Mouse (Mus musculus) gastrocnemius, postnatal 25 days (tissue): ENCODE measurements around the gene Aptx. TPM values are rescaled to one million over a fixed set of nuclear protein-coding genes. Genes with fewer than 3 reads are reported as not detected.

ENCODE experiments used
- DNase-seq: peaks from one replicate; pipeline ENCODE4 v3.0.0; 2022
- long read RNA-seq, 2 experiments: library from polyadenylated mRNA; stranded (forward); transcript quantifications; one replicate each; pipeline ENCODE4 v2.0.0; 2021
- total RNA-seq, 2 experiments: library from RNA; stranded (reverse); gene quantifications; 1 replicate in 1 of 2; 2 replicates in 1 of 2; pipeline ENCODE4 v1.2.3; 2021

Aptx gene
- 10 to 100 TPM; 13.5 to 14.5 TPM for total RNA-seq
- long read RNA-seq, experiment 1, full-length matches to known transcripts: 5 of 21 reads
- long read RNA-seq, experiment 1, partial matches to known transcripts: 10 of 21 reads
- long read RNA-seq, experiment 1, other reads (novel, unspliced or antisense): 6 of 21 reads
- long read RNA-seq, experiment 2, full-length matches to known transcripts: 5 of 26 reads
- long read RNA-seq, experiment 2, partial matches to known transcripts: 15 of 26 reads
- long read RNA-seq, experiment 2, other reads (novel, unspliced or antisense): 6 of 26 reads

DNA sequence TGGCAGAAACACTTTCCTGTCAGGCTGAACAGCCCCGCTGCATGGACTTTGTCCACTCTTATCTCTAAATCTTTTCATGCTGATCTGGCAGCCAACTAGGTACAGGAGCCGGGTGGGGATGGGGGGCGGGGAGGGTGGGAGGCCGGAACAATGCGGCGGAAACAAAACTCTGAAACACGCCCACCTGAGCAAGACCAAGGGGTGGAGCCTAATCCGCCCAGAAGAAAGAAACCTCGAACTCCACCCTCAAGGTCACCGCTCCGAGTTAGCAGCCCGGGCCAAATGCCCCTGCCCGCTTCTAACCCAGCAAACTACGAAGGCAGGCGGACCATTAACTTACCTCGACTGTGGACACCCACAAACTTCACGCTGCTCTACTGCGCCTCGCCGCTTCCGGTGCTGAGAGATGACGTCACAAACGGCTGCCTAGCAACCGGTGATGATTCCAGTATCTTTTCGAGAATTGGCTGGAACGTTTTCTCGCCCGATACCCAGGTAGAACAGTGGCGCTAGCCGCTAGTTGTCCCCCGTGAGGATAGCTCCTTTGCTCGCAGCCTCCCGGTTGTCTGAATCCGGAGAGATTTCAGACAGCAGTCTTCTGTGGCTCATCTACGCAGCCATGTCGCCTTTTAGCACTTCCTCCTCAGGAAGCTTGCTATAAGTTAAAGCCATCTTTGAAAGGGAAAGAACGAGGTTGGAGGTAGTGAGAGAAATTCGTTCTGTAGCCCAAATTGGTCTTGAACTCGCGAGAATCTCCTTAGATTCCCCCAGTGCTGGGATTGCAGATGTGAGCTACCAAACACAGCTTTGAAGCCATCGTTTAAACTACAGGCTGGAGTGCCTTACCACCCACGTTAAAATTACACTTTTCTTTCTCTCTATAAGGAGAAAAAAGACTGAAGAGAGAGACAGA, at the start of gene Aptx:
Gene Aptx (minus strand): TSS at position 398 of the 913 bp plus-strand sequence.
- DNase-seq: peak; percentile 91

DNA sequence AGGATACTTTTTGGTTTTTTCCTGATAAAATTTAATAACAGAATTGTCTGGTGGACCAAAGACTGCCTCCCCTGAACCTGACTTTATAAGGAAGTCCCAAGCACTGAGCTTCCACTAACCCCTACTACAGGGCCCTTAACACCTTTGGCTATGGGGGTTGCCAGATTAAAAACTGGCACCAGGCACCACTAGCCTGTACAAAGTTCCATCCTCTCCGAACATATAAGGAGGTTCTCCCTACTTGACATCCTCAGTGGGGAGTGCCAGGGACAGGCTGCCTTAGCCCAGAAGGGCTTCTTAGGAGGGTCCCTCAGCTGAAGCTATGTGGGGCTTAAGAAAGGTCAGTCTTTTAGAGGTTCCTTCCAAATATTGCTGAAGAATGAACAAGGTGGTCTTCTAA, 32.4 kb upstream of the Aptx start:
- no peak for DNase-seq

DNA sequence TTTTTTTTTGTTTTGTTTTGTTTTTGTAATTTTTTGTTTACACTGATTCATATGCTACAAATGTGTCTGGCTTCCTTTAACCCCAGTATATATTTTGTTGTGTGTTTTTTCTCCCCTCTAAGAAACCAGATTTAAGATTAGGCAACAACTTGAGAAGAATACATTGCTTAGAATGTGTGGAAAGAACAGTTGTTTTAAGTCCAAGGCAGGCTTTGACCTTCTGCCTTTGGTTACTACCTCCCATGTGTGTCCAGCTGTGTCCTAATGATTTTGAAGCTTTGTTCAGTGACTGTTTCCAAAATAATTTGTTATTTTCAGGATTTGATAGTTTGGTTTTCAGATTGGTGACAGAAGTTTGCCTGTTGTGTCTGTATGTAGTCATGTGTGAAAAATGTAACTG, 28.3 kb upstream of the Aptx start:
- DNase-seq: no peak

DNA sequence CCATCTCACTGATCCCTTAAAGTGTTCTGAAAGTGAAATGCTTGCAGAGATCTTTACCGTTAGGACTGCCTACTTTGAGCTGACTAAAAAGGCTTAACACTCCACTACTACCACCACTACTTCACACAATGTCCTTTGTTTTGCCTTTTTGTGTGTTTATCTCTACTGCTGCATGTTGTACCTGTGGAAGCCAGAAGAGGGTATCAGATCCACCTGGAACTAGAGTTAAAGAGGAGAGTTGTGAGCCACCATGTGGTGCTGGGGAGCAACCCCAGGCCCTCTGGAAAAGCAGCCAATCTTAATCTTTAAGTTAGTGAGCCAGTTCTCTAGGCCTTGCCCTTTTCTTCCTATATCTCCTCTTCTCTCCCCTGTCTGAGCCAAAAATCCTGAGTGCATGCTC, 24.3 kb upstream of the Aptx start:
- DNase-seq: no peak

DNA sequence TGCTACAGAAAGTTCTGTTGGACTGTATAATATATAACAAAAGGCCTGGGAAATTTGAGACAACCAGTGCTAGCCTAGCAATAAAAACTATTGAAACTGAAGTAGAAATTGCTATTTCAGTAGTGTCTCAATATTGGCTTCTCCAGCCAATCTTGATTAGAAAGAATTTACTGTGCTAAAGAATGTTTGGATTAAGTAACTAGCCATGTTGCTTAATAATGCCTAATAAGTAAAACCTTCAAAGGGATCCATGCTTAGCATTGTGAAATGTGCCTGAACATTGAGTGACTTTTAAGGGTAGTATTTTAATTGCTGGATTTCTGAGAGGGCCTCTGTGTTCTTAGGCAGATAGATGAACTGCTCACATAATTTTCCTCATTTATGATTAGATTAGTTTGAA, 22.6 kb upstream of the Aptx start:
- no peak for DNase-seq

DNA sequence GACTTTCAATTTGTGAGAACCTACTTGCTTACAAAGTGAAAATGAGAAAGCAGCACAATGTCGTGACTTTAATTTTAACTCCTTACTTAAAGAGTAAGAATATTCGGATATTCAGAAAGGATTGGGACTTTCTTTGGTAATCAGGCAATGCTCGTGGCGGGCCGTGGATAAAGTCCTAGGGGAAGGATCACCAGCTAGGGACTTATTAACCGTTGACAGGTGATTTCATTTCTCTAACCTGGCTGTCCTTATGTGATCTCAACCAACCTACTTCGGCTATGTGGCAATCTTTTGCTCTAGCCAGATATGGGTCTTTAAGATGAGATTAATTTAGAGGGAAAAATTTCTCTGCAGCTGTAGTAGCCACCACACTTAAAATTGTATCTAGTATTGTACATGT, 22.1 kb upstream of the Aptx start:
- DNase-seq: no peak

DNA sequence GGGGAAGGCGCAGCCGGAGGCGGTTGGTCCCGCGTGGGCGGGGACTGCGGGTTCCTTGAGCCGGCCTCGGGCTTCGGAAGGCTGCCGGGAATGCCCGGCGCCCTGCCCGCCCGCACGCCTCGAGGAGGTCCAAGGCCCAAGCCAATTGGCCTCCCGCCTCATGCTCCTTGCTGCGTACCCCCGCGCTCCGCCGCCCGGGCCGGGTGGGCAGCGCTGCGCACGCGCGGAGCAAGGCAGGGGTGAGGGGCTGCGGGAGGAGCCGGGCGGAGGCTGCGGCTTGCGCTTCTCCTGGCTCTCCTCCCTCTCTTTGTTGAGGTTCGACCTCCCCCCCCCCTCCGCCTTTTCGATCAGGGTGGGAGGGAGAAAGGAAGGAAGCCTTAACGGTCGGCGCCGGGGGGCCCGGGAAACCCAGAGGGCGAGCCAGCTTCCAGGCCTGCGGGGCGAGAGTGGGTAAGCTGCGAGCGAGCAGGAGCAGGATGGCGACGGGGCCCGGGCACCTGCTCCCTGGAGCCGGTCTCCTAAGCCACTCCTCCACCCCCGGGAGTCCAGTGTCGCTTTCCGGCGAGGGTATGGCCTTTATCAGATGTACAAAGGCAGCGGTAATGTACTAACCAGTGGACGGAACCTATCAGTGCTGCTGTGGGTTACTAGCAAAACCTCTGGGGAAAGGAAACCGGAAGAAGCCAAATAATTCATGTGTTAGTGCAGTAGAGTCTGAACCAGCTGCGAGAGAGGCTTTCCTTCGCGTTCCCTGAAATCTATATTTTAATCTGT, 19.9 kb upstream of the Aptx start:
- peak; percentile 80 for DNase-seq

DNA sequence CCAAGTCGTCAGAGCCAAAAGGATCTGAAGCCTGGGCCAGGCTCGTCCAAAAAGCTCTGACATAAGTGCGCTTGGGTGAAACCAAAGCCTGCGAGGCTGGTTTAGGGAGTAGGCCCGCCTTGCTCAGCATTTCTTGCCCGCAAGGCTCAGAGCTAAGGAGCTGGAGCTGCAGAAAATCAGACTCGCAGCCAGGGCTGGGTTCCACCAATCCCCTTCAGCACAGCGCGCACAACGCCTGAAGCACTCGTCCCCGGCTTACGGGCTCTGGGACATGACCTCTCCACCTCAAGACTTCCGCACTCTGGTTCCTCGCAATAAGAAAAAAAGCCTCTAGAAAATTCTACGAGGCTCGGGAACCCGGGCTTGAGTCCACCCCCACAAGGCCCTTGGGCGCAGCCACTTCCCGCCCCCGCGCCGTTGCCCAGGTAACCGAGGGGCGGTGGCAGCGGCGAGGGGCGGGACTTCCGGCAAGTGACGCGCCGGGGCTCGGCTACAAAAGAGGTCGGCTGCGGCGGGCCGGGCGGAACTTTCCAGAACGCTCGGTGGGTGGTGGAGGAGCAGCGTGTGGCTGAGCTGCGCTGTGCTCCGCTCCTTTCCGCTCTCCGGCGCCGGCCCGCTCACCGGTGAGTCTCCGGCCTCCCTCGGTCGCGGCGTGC, 19.1 kb upstream of the Aptx start, which contains the start of gene Dnaja1:
Gene Dnaja1 (plus strand): TSS at position 140 of the 656 bp plus-strand sequence.
- peak; percentile 95 for DNase-seq

DNA sequence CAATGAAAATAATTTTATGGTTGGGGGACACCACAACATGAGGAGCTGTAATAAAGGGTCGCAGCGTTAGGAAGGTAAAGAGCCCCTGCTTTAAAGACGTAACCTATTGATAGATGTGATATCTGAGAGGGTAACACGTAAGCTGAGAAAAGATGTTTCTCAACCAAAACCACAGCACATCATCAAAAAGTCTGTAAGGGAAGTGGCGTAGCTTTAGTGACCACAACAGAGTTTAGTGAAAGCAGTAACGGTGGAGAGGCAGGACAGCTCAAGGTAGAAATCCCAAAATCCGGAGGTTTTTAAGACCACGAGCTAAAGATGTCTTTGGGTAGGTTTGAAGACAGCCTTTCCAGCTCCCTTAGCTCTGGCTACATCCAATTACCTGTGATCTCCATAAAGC, 17.9 kb upstream of the Aptx start:
- no peak for DNase-seq

DNA sequence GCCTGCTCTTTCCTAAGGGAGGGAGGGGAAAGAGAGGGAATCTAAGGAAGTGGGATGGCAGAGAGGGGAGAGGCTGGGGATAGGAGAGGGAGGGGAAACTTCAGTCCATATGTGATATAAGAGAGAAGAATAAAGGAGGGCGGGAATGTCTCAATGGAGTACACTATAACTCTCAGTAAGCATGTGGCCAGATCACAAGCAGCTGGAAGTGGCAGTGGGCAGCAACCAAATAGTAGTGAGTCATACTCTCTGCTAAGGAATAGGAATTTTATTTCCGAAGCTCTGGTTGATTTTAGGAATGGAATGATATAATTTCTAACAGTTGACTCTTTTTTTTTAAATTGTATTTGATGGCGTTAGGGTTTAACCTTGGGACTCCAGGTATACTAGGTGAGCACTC, 14.1 kb upstream of the Aptx start:
- DNase-seq: no peak

DNA sequence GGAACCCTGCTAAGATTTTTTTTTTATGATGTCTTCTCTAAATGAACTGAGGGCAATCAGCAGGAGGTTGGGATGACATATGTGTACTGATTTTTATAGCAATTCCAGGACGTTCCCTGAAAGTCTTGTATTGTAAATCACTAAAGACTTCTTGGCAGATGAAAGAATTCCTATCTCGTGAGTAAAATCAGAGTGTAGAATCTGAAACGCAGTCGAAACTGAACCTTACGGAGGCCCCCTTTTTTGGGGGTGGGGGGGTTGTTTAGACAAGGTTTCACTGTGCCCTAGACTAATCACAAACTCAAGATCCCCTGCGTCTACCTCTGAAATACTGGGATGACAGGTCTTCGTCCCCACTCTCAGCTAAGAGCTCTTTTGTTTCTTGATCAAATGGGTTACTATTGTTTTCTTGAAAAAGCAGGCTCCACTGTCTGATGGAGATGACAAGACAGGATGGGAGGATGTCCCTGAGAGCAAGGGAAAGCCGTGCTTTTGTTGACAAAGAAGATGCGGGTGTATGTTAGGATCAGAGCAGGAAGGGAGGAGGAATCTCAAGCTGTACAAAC, 799 bp upstream of the Aptx start:
- no peak for DNase-seq

DNA sequence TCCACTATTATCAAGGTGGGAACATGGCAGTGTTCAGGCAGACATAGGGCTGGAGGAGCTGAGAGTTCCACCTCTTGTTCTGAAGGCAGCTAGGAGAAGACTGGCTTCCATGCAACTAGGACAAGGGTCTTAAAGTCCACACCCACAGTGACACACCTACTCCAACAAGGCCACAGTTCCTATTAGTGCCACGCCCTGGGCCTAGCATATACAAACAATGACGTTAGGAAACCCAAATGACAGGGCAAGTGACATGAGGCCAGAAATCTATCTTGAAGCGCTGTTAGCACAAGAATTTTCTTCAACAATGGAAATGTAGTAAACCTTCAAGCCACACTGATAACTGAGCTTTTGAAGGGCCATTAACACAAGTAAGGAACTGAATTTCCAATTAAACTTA, 1.2 kb downstream of the Aptx start:
- no peak for DNase-seq

DNA sequence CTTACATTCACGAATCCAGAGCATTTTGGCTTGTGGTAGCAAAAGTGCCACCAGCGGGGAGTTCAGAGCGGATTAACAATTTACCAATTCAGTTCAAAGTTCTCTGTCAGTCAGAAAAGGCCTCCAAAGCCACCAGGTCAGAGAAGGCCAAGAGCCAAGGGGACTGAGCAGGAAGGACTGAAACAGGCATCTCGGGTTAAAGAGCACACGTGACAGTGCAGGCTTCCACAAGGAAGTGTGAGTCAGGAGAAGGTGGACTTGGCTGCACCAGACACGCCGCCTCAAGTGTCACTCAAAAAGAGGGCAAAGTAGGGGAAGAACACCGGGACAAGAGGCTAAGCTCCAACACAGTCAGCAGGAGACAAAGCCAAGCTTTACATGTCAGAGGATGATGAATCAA, 2.8 kb downstream of the Aptx start:
- DNase-seq: no peak

DNA sequence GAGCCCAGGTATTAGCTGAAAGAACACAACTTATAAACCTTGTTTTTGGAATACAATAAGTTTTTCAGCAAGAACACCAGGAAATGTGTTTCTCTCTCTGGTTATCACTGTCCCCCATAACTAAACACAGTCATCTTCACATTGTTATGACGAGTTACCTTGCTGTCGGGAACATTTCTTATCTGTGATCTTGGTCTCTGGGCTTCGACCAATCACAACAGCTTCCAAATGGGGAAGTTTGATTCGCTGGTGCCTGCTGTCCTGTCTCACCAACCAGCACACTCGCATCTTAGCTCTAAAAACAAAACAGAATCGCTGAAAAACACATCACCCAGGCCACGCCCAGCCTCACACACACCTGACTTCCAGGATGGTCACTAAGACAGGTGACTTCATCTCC, 5.9 kb downstream of the Aptx start:
- no peak for DNase-seq

DNA sequence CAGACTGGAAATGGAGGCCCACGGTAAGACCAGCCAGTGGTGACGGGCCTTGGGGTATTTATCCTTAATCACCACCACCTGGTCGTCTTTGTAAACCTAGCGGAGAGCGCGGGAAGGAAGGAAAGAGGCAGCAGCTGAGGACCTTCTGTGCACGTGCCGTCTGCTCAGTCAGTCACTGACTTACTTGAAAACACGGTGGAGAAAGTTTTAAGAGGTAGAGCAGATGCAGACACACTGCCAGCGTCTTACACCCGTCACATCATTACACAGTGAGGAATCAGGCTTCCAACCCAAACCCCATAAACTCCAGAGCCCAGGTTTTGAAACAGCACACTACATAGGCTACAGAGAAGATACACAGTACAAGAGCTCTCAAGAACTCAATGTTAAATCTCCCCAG, 11.9 kb downstream of the Aptx start:
- DNase-seq: no peak

DNA sequence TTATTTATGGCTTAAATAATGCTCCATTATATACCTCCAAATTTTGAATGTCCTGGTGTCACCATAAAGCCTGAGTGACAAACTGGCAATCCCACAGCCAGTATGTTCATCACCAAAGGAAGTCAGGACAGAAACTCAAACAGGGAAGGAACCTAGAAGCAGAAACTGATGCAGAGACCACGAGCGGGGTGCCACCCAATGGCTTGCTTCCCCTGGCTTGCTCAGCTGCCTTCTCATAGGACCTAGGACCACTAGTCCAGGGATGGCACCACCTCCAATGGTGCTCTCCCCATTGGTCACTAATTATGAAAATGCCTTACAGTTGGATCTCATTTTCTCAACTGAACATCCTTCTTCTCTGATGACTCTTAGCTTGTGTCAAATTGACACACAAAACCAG, 19.7 kb downstream of the Aptx start:
- DNase-seq: no peak

DNA sequence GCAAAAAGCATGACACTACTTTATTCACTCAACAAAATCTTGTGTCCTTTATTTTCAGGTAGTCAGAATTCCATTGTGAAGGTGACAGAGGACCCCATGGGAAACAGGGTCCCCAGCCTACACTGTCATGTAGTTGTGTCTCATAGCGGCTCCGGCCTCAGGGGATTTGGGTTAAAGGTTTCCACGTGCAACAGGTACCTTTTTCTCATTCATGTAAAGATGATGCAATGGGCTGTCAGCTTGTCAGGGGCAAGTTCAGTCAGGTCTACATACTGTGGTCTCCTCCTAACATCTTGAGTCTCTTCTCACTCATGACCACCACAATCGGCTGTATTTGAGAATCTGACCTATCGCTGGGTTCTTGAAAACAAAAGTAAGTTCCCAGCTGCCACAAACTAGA, 20.6 kb downstream of the Aptx start:
- no peak for DNase-seq

DNA sequence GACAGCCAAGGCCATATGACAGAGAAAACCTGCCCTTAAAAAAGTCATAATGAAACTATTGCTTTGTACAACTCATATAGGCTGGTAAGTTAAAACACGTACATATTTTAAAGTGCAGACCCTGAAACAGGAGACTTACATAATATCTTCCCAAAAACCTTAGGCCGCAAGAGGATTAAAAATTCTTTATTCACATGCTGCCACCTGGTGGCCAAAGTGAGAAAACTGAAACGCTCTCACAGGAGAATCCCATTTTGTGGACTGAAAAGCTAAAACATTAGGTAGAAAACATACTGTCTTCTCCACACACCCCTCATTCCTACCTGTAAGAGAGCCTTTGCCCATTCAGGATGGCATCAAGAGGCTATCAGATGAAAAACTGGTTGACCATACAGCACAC, 21.1 kb downstream of the Aptx start:
- DNase-seq: no peak

DNA sequence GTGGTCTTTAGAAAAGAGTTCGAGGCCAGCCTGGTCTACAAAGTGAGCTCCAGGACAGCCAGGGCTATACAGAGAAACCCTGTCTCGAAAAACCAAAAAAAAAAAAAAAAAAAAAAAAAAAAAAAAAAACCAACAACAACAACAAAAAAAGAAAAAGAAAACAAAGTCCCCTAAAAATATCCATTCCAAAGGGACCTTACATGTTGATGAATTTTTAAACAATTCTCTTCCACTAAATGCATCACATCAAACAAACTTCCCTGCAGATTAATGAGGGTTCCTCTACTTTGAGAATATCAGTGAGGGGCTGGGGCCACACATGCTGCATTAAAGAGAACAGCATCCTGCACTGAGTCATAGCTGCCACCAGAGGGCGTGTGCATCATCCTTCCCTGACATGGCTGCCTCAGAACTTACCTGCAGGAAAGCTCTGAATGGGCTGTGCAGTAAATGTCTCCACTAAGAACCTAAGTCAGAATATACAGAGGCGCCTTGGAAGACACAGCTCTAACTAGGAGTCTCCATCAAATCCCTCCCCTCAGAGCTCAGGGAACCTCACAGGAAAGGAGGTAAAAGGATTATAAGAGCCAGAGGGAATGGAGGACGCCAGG, 22.6 kb downstream of the Aptx start:
- no peak for DNase-seq

DNA sequence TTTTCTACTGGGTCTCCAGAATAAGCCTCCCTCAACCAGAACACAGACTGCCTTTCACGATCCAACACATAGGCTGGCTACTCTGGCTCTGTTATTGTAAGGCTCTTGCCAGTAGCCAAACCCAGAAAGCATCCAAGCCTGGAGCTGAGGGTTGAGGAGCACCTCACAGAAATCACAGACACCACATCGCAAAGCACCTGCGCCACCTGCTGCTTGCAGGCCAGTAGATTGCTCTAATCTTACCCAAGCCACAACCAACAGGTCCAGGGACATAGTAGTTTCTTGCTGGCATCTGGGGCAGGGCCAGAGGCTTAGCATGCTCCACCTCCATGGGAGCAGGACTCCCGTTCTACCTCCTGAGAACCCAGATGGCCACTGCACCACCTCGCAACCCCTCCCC, 25.9 kb downstream of the Aptx start:
- DNase-seq: no peak

DNA sequence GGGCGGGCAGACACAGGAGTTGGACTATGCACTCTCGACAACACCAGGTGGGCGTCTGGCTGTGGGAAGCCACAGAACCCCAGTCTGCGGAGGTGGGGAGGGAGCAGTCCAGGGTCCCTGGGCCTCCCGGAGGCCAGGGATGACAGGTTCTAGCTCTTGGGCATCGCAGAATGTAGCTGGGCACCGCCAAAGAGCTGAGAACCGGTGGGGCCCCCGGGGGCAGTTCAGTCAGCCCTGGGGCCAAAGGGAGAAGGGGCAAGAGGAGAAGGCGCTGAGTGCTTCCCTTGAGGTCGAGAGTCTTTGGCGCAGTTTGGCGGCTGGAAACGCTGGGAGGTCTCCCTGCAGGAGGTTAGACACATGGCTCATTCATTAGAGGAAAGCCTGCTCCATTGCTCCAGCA, 26.7 kb downstream of the Aptx start:
- no peak for DNase-seq

DNA sequence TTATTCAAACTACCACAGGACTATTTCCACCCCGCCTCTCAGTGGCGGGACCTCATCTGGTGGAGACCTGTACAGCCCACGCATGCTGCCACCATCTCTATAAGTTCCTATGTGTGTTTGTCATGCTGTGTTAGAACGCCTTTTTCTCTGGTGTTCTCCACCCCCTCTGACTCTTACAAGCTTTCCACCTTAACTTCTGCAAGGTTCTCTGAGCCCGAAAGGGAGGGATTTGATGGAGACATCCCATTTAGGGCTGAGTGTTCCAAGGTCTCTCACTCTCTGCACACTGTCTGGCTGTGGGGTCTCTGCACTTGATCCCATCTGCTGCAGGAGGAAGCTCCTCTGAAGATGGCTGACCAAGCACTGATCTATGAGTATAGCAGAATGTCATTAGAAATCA, 29.5 kb downstream of the Aptx start:
- no peak for DNase-seq
